Mouse (Mus musculus) hindbrain, embryonic 14.5 days (tissue): ENCODE results near the gene Fbxl15. TPM values are rescaled to one million over a fixed set of nuclear protein-coding genes. Genes with fewer than 3 reads are reported as not detected.
A peak's percentile ranks its signal among the peaks of the same experiment; 100 is the strongest.

Experiments used
- ATAC-seq: fragments of 200-750 bp; cut with Nextera tagmentation; 2 replicates; pipeline ENCODE4 v1.8.0; 2017; ENCODE audit warnings: moderate number of reproducible peaks, mild to moderate bottlenecking, moderate TSS enrichment, moderate library complexity; ENCODE audit not compliant: low FRiP score
- DNase-seq: peaks from one replicate; pipeline ENCODE4 v3.0.0-alpha.2; 2015; ENCODE audit warnings: low spot score
- H3K27ac ChIP-seq: fragments of 300-500 bp; sonication (generic); 2 replicates; pipeline ENCODE4 v1.5.1; 2014; ENCODE audit warnings: mild to moderate bottlenecking, moderate library complexity
- H3K27me3 ChIP-seq: fragments of 300-500 bp; sonication (generic); 2 replicates; pipeline ENCODE4 v1.6.1; 2014; ENCODE audit warnings: mild to moderate bottlenecking, low read length, mixed read lengths; ENCODE audit not compliant: control insufficient read depth, insufficient read depth
- H3K36me3 ChIP-seq: fragments of 300-500 bp; sonication (generic); replicated peaks from 2 replicates; pipeline ENCODE4 v1.6.1; 2014; ENCODE audit not compliant: control insufficient read depth, insufficient read depth
- H3K4me1 ChIP-seq: fragments of 300-500 bp; sonication (generic); replicated peaks from 2 replicates; pipeline ENCODE4 v1.6.1; 2014; ENCODE audit warnings: antibody characterized with exemption, low read length, mixed read lengths; ENCODE audit not compliant: control insufficient read depth, insufficient read depth
- H3K4me2 ChIP-seq: fragments of 300-500 bp; sonication (generic); replicated peaks from 2 replicates; pipeline ENCODE4 v1.6.1; 2014; ENCODE audit warnings: mild to moderate bottlenecking, moderate library complexity
- H3K4me3 ChIP-seq: fragments of 300-500 bp; sonication (generic); replicated peaks from 2 replicates; pipeline ENCODE4 v1.5.1; 2014; ENCODE audit warnings: mild to moderate bottlenecking, low read length
- H3K9ac ChIP-seq: fragments of 300-500 bp; sonication (generic); 2 replicates; pipeline ENCODE4 v1.6.1; 2014
- H3K9me3 ChIP-seq: fragments of 300-500 bp; sonication (generic); 2 replicates; pipeline ENCODE4 v1.6.1; 2016; ENCODE audit warnings: low read length; ENCODE audit not compliant: control insufficient read depth
- WGBS: fragments of 180-500 bp; shearing (Covaris S2); extraction: QIAGEN DNeasy Blood & Tissue Kit; methylation state at CpG from one replicate; pipeline ENCODE4 v1.1.7; 2014; 5-methylcytosine and 5-hydroxymethylcytosine counted together
- polyA plus RNA-seq: library from polyadenylated mRNA; unstranded; fragments of >200 nt; fragmentation: Nextera tagmentation; extraction: Ambion mirVana; gene quantifications from 2 replicates; pipeline ENCODE4 v1.2.1, GENCODE M21; 2014

Gene Fbxl15
- polyA plus RNA-seq = 45.5 and 49.1 TPM in 2 replicates

DNA sequence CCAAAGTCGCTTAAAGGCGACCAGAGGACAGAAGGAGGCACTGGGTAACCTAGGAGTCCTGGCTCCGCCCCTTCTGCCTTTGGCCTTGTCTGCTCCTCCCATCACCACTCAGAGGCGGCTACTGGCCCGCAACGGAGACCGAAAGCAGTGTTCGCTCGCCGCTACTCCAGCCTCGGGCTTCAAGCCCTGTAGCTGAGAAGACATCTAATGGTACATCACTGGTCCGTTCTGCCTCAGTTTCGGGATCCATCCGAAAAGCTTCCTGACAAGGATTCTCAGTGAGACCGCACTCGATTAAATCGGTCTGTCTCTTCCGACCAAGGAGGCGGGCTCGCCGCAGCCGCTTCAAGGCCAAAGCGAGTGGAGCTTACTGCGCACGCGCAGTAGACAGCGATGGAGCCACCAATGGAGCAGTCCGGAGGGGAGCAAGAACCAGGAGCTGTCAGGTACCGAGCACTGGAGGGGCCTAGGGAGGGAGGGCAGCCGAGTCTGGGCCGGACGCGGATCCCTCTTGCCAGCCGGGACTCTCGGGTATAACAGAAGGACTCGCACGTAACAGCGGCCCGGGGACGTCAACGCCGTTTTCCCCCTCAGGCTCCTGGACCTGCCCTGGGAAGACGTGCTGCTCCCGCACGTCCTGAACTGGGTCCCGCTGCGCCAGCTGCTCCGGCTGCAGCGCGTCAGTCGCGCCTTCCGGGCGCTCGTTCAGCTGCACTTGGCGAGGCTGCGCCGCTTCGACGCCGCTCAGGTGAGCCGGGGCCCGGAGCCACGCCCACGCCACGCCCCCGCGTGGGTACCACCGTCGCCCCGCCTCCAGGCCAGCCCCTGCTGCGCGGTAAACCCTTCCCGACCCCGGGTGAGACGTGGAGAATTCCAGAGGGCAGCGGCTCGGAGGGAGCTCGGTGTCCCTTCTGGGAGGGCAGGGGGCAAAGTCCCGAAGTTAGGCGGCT lies at the start of gene Fbxl15:
Gene Fbxl15, plus strand, starts transcription at position 104 of the 950 bp plus-strand sequence.
- Histone ChIP-seq H3K9me3 (no peaks in the 10 kb centered on the region), H3K9ac (peak within 1 kb of the TSS; percentile 74), H3K36me3 (peaks cover 25% of the 10 kb centered on the region), H3K27me3 (peaks cover 10% of the 10 kb centered on the region), H3K4me2 (peak within 1 kb of the TSS; percentile 100), H3K27ac (peak within 1 kb of the TSS; percentile 97), H3K4me1 (peaks cover 45% of the 10 kb centered on the region), H3K4me3 (peak within 1 kb of the TSS; percentile 65)
- DNase-seq (peak; percentile 95), ATAC-seq (peak; percentile 88)
- under 1% methylated on average over 79 of the region's 81 CpGs for WGBS

DNA sequence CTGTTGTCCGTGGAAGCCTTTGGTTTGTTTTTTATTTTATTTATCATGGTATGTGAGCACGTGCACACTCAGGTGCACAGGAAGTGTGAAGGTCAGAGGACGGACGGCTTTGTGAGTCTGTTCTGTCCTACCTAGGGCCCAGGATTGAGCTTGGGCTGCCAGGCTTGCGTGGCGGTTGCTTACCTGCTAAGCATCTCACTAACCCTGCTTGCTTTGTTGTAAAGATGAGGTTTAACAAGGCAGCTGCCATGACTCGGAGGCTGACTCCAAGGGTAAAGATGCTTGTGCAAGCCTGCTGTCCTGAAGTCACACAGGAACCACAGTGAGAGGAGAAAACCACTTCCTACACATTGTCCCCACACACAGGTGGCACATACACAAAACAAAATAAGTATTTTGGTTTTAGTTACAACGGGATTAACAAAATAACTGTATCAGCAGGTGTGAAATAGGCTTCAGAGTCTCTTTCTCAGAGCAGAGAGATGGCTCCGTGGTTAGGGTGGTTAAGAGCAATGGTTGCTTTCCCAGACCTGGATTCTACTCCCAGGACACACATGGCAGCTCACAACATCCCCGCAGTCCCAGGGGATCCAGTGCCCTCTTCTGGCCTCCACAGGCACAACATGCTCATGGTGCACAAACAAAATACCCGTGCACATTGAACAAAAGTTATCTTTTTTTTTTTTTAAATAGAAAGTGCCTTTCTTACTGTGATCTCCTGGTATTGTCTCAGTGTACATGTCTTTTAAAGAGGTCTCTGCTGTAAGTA lies 45.7 kb upstream of the Fbxl15 start:
- ATAC-seq = no peak
- H3K27ac ChIP-seq = no peak overlapping the region

DNA sequence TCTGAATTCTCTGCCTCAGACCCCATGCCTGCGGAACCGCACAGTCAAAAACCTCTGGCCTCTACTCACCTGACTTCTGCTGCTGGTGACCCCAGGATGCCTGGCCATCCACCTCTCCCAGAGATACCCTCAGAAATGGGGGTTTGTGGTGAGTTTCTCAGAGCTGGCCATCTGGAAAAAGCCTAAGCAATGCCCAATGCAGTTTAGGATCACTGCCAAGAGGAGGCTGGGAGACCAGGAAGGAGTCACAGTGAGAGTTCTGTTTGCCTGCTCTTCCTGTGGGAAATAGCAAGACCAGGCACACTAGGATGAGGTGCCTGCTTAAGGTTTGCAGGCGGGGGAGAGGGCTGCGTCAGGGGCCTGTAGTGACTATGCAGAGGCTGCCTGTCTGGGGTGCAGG lies 43.3 kb upstream of the Fbxl15 start:
- no peaks in the 10 kb centered on the region for H3K27me3 ChIP-seq
- H3K9ac ChIP-seq = no peak overlapping the region
- H3K27ac ChIP-seq = no peak overlapping the region
- WGBS = 93% methylated on average over 4 of the region's 4 CpGs
- no peaks in the 10 kb centered on the region for H3K9me3 ChIP-seq
- no peak overlapping the region for H3K4me3 ChIP-seq
- ATAC-seq = no peak
- H3K4me1 ChIP-seq = no peaks in the 10 kb centered on the region
- peaks cover 82% of the 10 kb centered on the region for H3K36me3 ChIP-seq
- no peak overlapping the region for H3K4me2 ChIP-seq
- DNase-seq = no peak

More for the DNA sequence above, 45.7 kb upstream of the Fbxl15 start:
- Histone ChIP-seq H3K36me3 (peaks cover 94% of the 10 kb centered on the region), H3K27me3 (no peaks in the 10 kb centered on the region), H3K9me3 (no peaks in the 10 kb centered on the region), H3K4me2 (no peak overlapping the region), H3K9ac (no peak overlapping the region), H3K4me1 (no peaks in the 10 kb centered on the region), H3K4me3 (no peak overlapping the region)
- no peak for DNase-seq
- 96% methylated on average over 11 of the region's 11 CpGs for WGBS

DNA sequence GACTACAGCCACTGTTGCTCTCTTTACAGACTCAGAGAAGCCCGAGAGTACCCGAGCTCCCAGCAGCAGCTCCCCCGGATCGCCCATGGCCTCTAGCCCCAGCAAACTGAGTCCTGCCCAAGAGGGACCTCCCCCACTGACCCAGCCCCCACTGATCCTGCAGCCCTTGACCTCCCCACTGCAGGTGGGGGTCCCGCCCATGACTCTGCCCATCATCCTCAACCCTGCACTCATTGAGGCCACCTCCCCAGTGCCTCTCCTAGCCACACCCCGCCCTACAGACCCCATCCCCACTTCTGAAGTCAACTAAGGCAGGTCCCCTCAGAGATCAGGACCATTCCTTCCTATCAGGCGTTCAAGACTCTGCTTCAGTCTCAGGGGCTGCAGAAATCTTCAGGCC lies 42.4 kb upstream of the Fbxl15 start:
- no peak overlapping the region for H3K27ac ChIP-seq
- H3K4me2 ChIP-seq = no peak overlapping the region
- H3K4me1 ChIP-seq = no peaks in the 10 kb centered on the region
- H3K4me3 ChIP-seq = no peak overlapping the region
- H3K27me3 ChIP-seq = no peaks in the 10 kb centered on the region
- H3K9ac ChIP-seq = no peak overlapping the region
- no peak for DNase-seq
- no peak for ATAC-seq
- no peaks in the 10 kb centered on the region for H3K9me3 ChIP-seq
- WGBS = 84% methylated on average over 7 of the region's 7 CpGs
- peaks cover 72% of the 10 kb centered on the region for H3K36me3 ChIP-seq

DNA sequence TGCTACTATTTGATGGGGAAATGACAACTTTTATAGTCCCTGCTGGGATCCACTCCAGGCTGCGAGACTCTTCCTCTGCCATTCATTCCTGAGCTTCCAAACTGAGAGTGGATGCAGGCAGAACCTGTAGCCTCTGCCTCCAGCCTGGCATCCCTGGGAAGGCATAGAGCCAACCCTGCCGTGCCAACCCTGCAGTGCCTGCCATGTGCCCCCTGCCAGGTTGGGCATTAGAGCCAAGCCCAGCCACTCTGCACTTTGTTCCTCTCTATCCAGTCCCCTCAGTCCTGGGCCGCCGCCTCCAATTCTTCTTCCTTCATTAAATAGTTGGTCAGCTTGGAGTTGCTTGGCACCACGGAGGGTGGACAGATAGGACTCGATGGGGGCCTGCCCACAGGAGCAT lies 41.9 kb upstream of the Fbxl15 start:
- H3K9ac ChIP-seq = no peak overlapping the region
- H3K9me3 ChIP-seq = no peaks in the 10 kb centered on the region
- 90% methylated on average over 6 of the region's 6 CpGs for WGBS
- H3K4me1 ChIP-seq = no peaks in the 10 kb centered on the region
- H3K4me3 ChIP-seq = no peak overlapping the region
- DNase-seq (no peak), ATAC-seq (no peak)
- no peak overlapping the region for H3K4me2 ChIP-seq
- H3K27ac ChIP-seq = no peak overlapping the region
- peaks cover 68% of the 10 kb centered on the region for H3K36me3 ChIP-seq
- no peaks in the 10 kb centered on the region for H3K27me3 ChIP-seq

DNA sequence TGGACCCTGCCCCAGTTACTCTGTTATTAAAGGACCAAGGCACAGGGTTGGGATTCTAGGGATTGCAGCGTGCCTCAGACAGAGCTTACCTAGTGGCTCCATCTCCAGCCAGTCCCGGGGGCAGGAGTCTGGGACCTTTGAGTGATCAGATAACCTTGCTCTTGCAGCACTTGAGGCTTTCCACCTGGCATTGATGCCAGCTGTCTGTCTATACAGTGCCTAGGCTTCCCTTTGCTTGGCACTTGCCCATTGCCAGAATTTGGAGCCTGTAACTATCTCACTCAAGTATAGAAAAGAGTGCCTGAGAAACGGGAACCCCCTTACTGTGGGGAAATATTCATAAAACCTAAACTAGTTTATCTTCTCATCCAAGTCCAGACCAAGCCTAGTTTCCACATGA lies 41.1 kb upstream of the Fbxl15 start:
- 94% methylated on average over 3 of the region's 3 CpGs for WGBS

DNA sequence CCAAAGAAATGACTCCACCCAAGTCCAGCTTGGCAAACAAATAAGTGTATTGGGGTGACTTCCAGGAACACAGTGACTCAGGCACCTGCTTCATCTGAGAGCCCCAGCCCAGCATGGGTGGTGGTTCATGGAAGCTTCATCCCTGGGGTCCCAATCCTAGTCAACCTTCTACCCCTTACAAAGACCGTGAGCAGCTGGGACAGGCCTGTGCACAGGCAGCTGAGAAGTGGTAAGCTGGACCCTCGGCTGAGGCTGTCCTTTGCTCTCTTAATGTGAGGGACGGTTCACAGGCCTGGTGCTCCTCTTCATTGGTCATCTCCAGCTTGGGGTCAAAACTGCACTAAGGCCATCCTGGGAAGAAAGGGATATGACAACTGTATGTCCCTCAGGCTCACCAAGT lies 40.4 kb upstream of the Fbxl15 start:
- no peak overlapping the region for H3K9ac ChIP-seq
- H3K4me3 ChIP-seq = no peak overlapping the region
- ATAC-seq = no peak
- peaks cover 53% of the 10 kb centered on the region for H3K36me3 ChIP-seq
- no peaks in the 10 kb centered on the region for H3K27me3 ChIP-seq
- 87% methylated on average over 3 of the region's 3 CpGs for WGBS
- no peak for DNase-seq
- no peaks in the 10 kb centered on the region for H3K9me3 ChIP-seq
- H3K4me1 ChIP-seq = no peaks in the 10 kb centered on the region
- no peak overlapping the region for H3K27ac ChIP-seq
- no peak overlapping the region for H3K4me2 ChIP-seq

More for the DNA sequence above, 41.1 kb upstream of the Fbxl15 start:
- no peaks in the 10 kb centered on the region for H3K4me1 ChIP-seq
- no peak overlapping the region for H3K4me3 ChIP-seq
- peaks cover 59% of the 10 kb centered on the region for H3K36me3 ChIP-seq
- H3K9ac ChIP-seq = no peak overlapping the region
- no peaks in the 10 kb centered on the region for H3K27me3 ChIP-seq
- no peak for ATAC-seq
- H3K27ac ChIP-seq = no peak overlapping the region
- no peak for DNase-seq
- H3K9me3 ChIP-seq = no peaks in the 10 kb centered on the region
- H3K4me2 ChIP-seq = no peak overlapping the region

DNA sequence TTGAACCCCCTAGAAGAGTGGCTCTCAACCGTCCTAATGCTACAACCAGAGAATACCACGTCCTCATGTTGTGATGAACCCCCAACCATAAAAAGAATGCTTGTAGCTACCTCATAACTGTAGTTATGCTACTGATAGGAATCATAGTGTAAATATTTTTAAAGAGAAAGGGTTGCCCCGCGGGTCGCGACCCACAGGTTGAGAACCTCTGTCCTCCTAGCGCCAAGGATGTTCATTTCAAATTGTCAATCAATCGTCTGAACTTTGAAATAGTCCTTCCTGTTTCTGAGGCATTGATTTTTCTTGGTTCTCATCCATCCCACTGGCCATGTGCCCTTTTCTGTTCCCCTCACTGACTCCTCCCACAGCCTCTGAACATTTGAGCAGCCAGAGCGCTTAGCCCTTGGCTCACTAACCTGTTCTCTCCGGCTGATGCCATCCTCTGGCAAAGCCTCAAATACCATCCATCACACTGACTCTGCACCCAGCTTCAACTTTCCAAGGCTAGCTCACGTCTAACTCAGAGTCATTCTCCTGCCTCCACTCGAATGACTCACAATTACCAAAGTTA lies 37.4 kb upstream of the Fbxl15 start:
- H3K4me3 ChIP-seq = no peak overlapping the region
- no peak overlapping the region for H3K9ac ChIP-seq
- no peak for DNase-seq
- ATAC-seq = no peak
- no peak overlapping the region for H3K27ac ChIP-seq
- peaks cover 22% of the 10 kb centered on the region for H3K36me3 ChIP-seq
- 69% methylated on average over 12 of the region's 12 CpGs for WGBS
- H3K4me2 ChIP-seq = no peak overlapping the region
- H3K9me3 ChIP-seq = no peaks in the 10 kb centered on the region
- no peaks in the 10 kb centered on the region for H3K27me3 ChIP-seq
- H3K4me1 ChIP-seq = no peaks in the 10 kb centered on the region

DNA sequence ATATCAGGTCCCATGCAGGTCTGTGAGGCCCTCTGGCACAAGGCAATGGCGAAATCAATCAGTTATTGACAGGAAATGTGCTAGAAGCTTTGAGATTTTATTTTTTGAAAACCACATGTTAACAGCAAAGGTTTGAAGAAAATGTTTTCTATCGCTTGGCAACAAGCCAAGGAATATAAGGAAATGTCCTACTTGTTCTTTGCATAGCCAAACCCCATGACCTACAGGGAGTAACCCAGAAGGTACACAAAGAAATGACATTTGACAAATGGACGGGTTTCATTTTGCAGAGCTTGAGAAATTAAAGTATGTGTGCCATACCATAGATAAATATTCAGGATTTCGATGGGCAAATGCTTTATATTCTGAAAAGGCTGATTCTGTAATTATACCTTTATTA lies 31.0 kb upstream of the Fbxl15 start:
- no peaks in the 10 kb centered on the region for H3K9me3 ChIP-seq
- WGBS = 72% methylated on average over 4 of the region's 4 CpGs

More for the DNA sequence above, 31.0 kb upstream of the Fbxl15 start:
- H3K4me1 ChIP-seq = no peaks in the 10 kb centered on the region
- H3K4me2 ChIP-seq = no peak overlapping the region
- no peak for ATAC-seq
- H3K27ac ChIP-seq = no peak overlapping the region
- H3K36me3 ChIP-seq = no peaks in the 10 kb centered on the region
- no peaks in the 10 kb centered on the region for H3K27me3 ChIP-seq
- no peak overlapping the region for H3K4me3 ChIP-seq
- DNase-seq = no peak
- no peak overlapping the region for H3K9ac ChIP-seq
